Mouse (Mus musculus): Measurements from ENCODE around the gene Ebf1.

GRCm38 (mm10) chr11:44837592-44837991 lies 220.5 kb downstream of the Ebf1 start:
- TF ChIP-seq POLR2A (IDR thresholded peaks at IDR 0.05; ENCODE audit: control insufficient read depth, low read depth, low read length) (no peak), CTCF (IDR thresholded peaks at IDR 0.05; ENCODE audit: control insufficient read depth, insufficient read depth, insufficient replicate concordance, low read depth, low read length) (no peak)
